In genomic region chr3:58677615-58678014, GRCm38 (mm10) we compare ENCODE assay signal across 20 mouse cellular contexts. TPM values are rescaled to one million over a fixed set of nuclear protein-coding genes. Genes with fewer than 3 reads are reported as not detected.
DNase-seq lines count a peak whose midpoint lies in the region; ATAC-seq and TF ChIP-seq lines count a peak whose summit lies in the region.
"Had no signal": no experiment of that assay in that cellular context is flagged by ENCODE, and none has a peak within 500 bp of the region (broad histone marks: within the 10 kb centered on the region; RNA-seq: fewer than 3 reads in every experiment).

No protein-coding gene starts in this region.

- WGBS in forebrain, embryonic 16.5 days, result 55% methylated on average over 3 of the region's 3 CpGs
- 69% methylated on average over 3 of the region's 3 CpGs for WGBS in lung, postnatal 0 days

- peak overlapping the region; percentile 37; the same call in 1 of the 2 replicates for H3K27ac ChIP-seq in layer of hippocampus, adult 2 months
- H3K27ac ChIP-seq in forebrain, embryonic 16.5 days (ENCODE audit: low read length), result no peak overlapping the region
- H3K27ac ChIP-seq in lung, postnatal 0 days (ENCODE audit: low read length), result no peak overlapping the region
- H3K27ac ChIP-seq: embryonic facial prominence, embryonic 12.5 days; forebrain, embryonic 10.5 days; heart, embryonic 15.5 days; lung, embryonic 15.5 days; stomach, embryonic 15.5 days had no signal

- no peak overlapping the region for H3K4me3 ChIP-seq in layer of hippocampus, adult 2 months
- H3K4me3 ChIP-seq in forebrain, embryonic 16.5 days (replicated peaks; ENCODE audit: low read length), result no peak overlapping the region
- H3K4me3 ChIP-seq in lung, postnatal 0 days (ENCODE audit: low read depth, low read length), result no peak overlapping the region
- H3K4me3 ChIP-seq: embryonic facial prominence, embryonic 12.5 days; forebrain, embryonic 10.5 days; heart, embryonic 15.5 days; left cerebral cortex, adult 2 months; lung, embryonic 15.5 days; stomach, embryonic 15.5 days had no signal

- no peak overlapping the region for H3K4me2 ChIP-seq in forebrain, embryonic 16.5 days (ENCODE audit: low read length)
- no peak overlapping the region for H3K4me2 ChIP-seq in lung, postnatal 0 days (replicated peaks; ENCODE audit: low read depth, low read length)
- H3K4me2 ChIP-seq: embryonic facial prominence, embryonic 12.5 days; heart, embryonic 15.5 days; lung, embryonic 15.5 days; stomach, embryonic 15.5 days had no signal

- no peaks in the 10 kb centered on the region for H3K9me3 ChIP-seq in forebrain, embryonic 16.5 days (ENCODE audit: control insufficient read depth, low read length)
- no peaks in the 10 kb centered on the region for H3K9me3 ChIP-seq in lung, postnatal 0 days (ENCODE audit: low read length)
- H3K9me3 ChIP-seq: embryonic facial prominence, embryonic 12.5 days; forebrain, embryonic 10.5 days; heart, embryonic 15.5 days; lung, embryonic 15.5 days; stomach, embryonic 15.5 days had no signal

- TF ChIP-seq EP300 in lung, postnatal 0 days (IDR thresholded peaks at IDR 0.05), result no peak

- H3K36me3 ChIP-seq in forebrain, embryonic 16.5 days (ENCODE audit: control insufficient read depth, insufficient read depth), result no peaks in the 10 kb centered on the region
- H3K36me3 ChIP-seq in lung, postnatal 0 days (ENCODE audit: insufficient read depth, low read length), result peaks cover 7% of the 10 kb centered on the region; the same call in 1 of the 2 replicates
- H3K36me3 ChIP-seq: stomach, embryonic 15.5 days had no signal

- DNase-seq in embryo, embryonic 11 days, result peak; percentile 17
- DNase-seq in embryo, embryonic 10 days (ENCODE audit: low spot score), result no peak
- no peak for DNase-seq in layer of hippocampus, adult 2 months (ENCODE audit: low spot score in 2 of 2)
- no peak for DNase-seq in layer of hippocampus, adult 9-10 months (ENCODE audit: low spot score)
- peak; percentile 49 for DNase-seq in retina, postnatal 1 day
- DNase-seq in retina, embryonic 14.5 days (ENCODE audit: low spot score), result no peak
- no peak for DNase-seq in lung, postnatal 0 days (ENCODE audit: low spot score)
- DNase-seq: adrenal gland, postnatal 25 days; cerebellum, postnatal 14 days had no signal

- H3K9ac ChIP-seq in forebrain, embryonic 16.5 days (replicated peaks; ENCODE audit: low read depth, low read length), result no peak overlapping the region
- no peak overlapping the region for H3K9ac ChIP-seq in lung, postnatal 0 days (replicated peaks; ENCODE audit: low read depth)
- H3K9ac ChIP-seq: embryonic facial prominence, embryonic 12.5 days; heart, embryonic 15.5 days; lung, embryonic 15.5 days; stomach, embryonic 15.5 days had no signal

- ATAC-seq in forebrain, embryonic 16.5 days, result no peak
- ATAC-seq in lung, postnatal 0 days, result no peak
- ATAC-seq: activated CD4-positive, CD25-positive, alpha-beta regulatory T cell, adult 4 months had no signal

- no peak for TF ChIP-seq CTCF in layer of hippocampus, adult 2 months (conservative IDR thresholded peaks at IDR 0.05)
- TF ChIP-seq CTCF in lung, postnatal 0 days (IDR thresholded peaks at IDR 0.05), result no peak

- no peaks in the 10 kb centered on the region for H3K27me3 ChIP-seq in forebrain, embryonic 16.5 days (replicated peaks; ENCODE audit: control insufficient read depth, insufficient read depth, low read length)
- no peaks in the 10 kb centered on the region for H3K27me3 ChIP-seq in lung, postnatal 0 days (replicated peaks; ENCODE audit: insufficient read depth, low read length)
- H3K27me3 ChIP-seq: embryonic facial prominence, embryonic 12.5 days; heart, embryonic 15.5 days; lung, embryonic 15.5 days; stomach, embryonic 15.5 days had no signal

- peaks cover 3% of the 10 kb centered on the region; the same call in 1 of the 2 replicates for H3K4me1 ChIP-seq in forebrain, embryonic 16.5 days (replicated peaks; ENCODE audit: control insufficient read depth, insufficient read depth, low read length)
- H3K4me1 ChIP-seq in lung, postnatal 0 days (ENCODE audit: insufficient read depth, low read depth, low read length), result no peaks in the 10 kb centered on the region

RNA-seq across cellular contexts. Expression of gene Siah2, which starts 14.6 kb away (rescaled TPM):
- 10 to 100 TPM; 16.0 to 18.4 TPM for total RNA-seq in layer of hippocampus, adult 2 months (2021)
- polyA plus RNA-seq in forebrain, embryonic 16.5 days (2015; fragmentation: Nextera tagmentation; extraction: Ambion mirVana), result 7.8 and 7.9 TPM in 2 replicates
- polyA plus RNA-seq in lung, postnatal 0 days (2015; fragmentation: Nextera tagmentation; extraction: Ambion mirVana), result 3.9 and 4.1 TPM in 2 replicates

RNA-seq across cellular contexts. Expression of gene Erich6, which starts 40.6 kb away (rescaled TPM):
- 1 to 10 TPM; 1.3 to 1.7 TPM for total RNA-seq in layer of hippocampus, adult 2 months (2021)
- polyA plus RNA-seq in forebrain, embryonic 16.5 days (2015; fragmentation: Nextera tagmentation; extraction: Ambion mirVana), result 0.21 TPM in 1 of 2 replicates, not detected in the other
- polyA plus RNA-seq in lung, postnatal 0 days (2015; fragmentation: Nextera tagmentation; extraction: Ambion mirVana), result 0.06 TPM in 1 of 2 replicates, not detected in the other
- total RNA-seq: adrenal gland, postnatal 25 days; liver, adult 2 months; megakaryocyte, adult 5-6 weeks had no signal
- polyA plus RNA-seq: activated CD4-positive, CD25-positive, alpha-beta regulatory T cell, adult 4 months; embryonic facial prominence, embryonic 12.5 days; forebrain, embryonic 10.5 days; liver, adult 2 months; lung, embryonic 15.5 days; small intestine, adult 2 months; stomach, embryonic 15.5 days had no signal

Comparison
In these comparisons a context has a peak if more than half of its experiments do, and no peak if none do; other contexts are left out.
1. DNase-seq: peak in embryo, embryonic 11 days (single experiment) and retina, postnatal 1 day (single experiment); none in embryo, embryonic 10 days (single experiment), layer of hippocampus, adult 2 months (0 of 2), layer of hippocampus, adult 9-10 months (single experiment), retina, embryonic 14.5 days (single experiment) and lung, postnatal 0 days (single experiment).